Mouse (Mus musculus): ENCODE data around the gene Ly86. TPM values are rescaled to one million over a fixed set of nuclear protein-coding genes. Genes with fewer than 3 reads are reported as not detected.

Ly86 gene
- total and polyA plus RNA-seq, 3 experiments: not detected

DNA sequence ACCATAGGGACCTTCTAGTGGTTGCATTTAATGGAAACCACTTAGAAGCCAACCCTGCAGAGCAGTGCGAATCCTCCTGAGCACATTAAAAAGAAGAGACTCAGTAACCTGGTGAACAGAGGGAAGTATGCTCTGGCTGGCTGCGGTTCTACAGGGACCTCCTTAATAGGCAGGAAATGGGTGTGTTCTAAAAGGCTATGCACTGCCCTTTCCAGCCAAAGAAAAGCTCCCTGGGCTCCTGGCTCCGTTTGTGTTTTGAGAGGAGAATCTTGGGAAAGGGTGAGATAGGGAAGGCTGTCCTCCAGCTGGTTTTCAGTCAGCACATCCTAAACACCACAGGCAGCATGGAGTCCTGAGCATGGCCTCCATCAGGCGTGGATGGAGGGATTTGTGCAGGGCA is 8.9 kb downstream of the Ly86 start:
- Histone ChIP-seq H3K9ac (ENCODE audit: control insufficient read depth, low read depth, low read length, poor library complexity, severe bottlenecking) (no peak overlapping the region), H3K27me3 (ENCODE audit: control insufficient read depth in 1 of 2, insufficient read depth in 2 of 2, low read length in 2 of 2) (peaks cover 0 to 1% of the 10 kb centered on the region in 2 experiments; a peak in 1 of 4 replicates), H3K4me3 (ENCODE audit: control insufficient read depth in 1 of 2, insufficient read depth in 1 of 2, low read depth in 2 of 2, low read length in 2 of 2) (no peak overlapping the region), H3K27ac (ENCODE audit: control insufficient read depth, low read depth, low read length) (no peak overlapping the region), H3K4me1 (ENCODE audit: control insufficient read depth in 1 of 2, insufficient read depth in 2 of 2, low read length in 2 of 2) (no peaks in the 10 kb centered on the region), H3K36me3 (ENCODE audit: control insufficient read depth in 1 of 2, insufficient read depth in 2 of 2, low read length in 2 of 2) (no peaks in the 10 kb centered on the region), H3K79me2 (ENCODE audit: control insufficient read depth, insufficient read depth, low read length, poor library complexity) (no peaks in the 10 kb centered on the region), H3K9me3 (replicated peaks; ENCODE audit: insufficient read depth, low read length) (no peaks in the 10 kb centered on the region)
- TF ChIP-seq HCFC1 (IDR thresholded peaks at IDR 0.05; ENCODE audit: low read depth, low read length) (no peak), ZKSCAN1 (IDR thresholded peaks at IDR 0.05; ENCODE audit: low read depth, low read length) (no peak), NELFE (IDR thresholded peaks at IDR 0.05; ENCODE audit: low read depth, low read length) (no peak), MXI1 (IDR thresholded peaks at IDR 0.05; ENCODE audit: low read depth, low read length) (no peak)
- DNase-seq (ENCODE audit: low read depth, low spot score): no peak

DNA sequence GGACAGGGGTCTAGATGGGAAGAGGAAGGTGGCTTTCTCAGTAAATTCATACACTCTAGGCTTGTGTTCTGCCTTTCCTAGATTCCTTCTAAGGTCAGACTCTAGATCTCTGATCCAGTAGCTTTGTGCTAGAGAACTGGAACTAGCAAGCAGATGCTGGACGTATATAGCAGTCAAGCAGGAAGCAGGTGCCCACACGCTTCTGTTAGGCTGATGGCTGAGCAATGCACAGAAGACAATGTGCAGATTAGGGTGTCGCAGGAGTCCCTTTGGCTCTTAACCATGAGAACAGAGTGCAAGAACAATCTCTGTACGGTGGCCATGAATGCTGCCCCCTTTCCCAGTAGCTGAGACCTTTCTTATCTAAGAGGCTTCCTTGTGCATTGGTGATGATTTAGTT is 9.4 kb downstream of the Ly86 start:
- DNase-seq (ENCODE audit: low read depth, low spot score): no peak
- no peaks in the 10 kb centered on the region for H3K9me3 ChIP-seq (replicated peaks; ENCODE audit: insufficient read depth, low read length)
- peaks cover 0 to 3% of the 10 kb centered on the region in 2 experiments; a peak in 1 of 4 replicates for H3K27me3 ChIP-seq (ENCODE audit: control insufficient read depth in 1 of 2, insufficient read depth in 2 of 2, low read length in 2 of 2)
- H3K9ac ChIP-seq (ENCODE audit: control insufficient read depth, low read depth, low read length, poor library complexity, severe bottlenecking): no peak overlapping the region
- no peak overlapping the region for H3K27ac ChIP-seq (ENCODE audit: control insufficient read depth, low read depth, low read length)
- no peaks in the 10 kb centered on the region for H3K4me1 ChIP-seq (ENCODE audit: control insufficient read depth in 1 of 2, insufficient read depth in 2 of 2, low read length in 2 of 2)
- TF ChIP-seq SIN3A (IDR thresholded peaks at IDR 0.05; ENCODE audit: low read length) (no peak), ZNF384 (IDR thresholded peaks at IDR 0.05; ENCODE audit: low read depth, low read length) (no peak), GABPA (IDR thresholded peaks at IDR 0.05; ENCODE audit: low read depth, low read length) (no peak), MYC (IDR thresholded peaks at IDR 0.05; ENCODE audit: low read depth, low read length) (no peak), POLR2AphosphoS2 (IDR thresholded peaks at IDR 0.05; ENCODE audit: low read length) (no peak), POLR2AphosphoS5 (IDR thresholded peaks at IDR 0.05; ENCODE audit: borderline replicate concordance, low read depth, low read length) (no peak), USF2 (IDR thresholded peaks at IDR 0.05; ENCODE audit: borderline replicate concordance in 1 of 2, insufficient read depth in 1 of 2, low read depth in 1 of 2, low read length in 2 of 2) (no peak), BHLHE40 (IDR thresholded peaks at IDR 0.05; ENCODE audit: borderline replicate concordance, low read depth, low read length) (no peak)
- H3K4me3 ChIP-seq (ENCODE audit: control insufficient read depth in 1 of 2, insufficient read depth in 1 of 2, low read depth in 2 of 2, low read length in 2 of 2): no peak overlapping the region
- H3K36me3 ChIP-seq (ENCODE audit: control insufficient read depth in 1 of 2, insufficient read depth in 2 of 2, low read length in 2 of 2): no peaks in the 10 kb centered on the region
- no peaks in the 10 kb centered on the region for H3K79me2 ChIP-seq (ENCODE audit: control insufficient read depth, insufficient read depth, low read length, poor library complexity)

DNA sequence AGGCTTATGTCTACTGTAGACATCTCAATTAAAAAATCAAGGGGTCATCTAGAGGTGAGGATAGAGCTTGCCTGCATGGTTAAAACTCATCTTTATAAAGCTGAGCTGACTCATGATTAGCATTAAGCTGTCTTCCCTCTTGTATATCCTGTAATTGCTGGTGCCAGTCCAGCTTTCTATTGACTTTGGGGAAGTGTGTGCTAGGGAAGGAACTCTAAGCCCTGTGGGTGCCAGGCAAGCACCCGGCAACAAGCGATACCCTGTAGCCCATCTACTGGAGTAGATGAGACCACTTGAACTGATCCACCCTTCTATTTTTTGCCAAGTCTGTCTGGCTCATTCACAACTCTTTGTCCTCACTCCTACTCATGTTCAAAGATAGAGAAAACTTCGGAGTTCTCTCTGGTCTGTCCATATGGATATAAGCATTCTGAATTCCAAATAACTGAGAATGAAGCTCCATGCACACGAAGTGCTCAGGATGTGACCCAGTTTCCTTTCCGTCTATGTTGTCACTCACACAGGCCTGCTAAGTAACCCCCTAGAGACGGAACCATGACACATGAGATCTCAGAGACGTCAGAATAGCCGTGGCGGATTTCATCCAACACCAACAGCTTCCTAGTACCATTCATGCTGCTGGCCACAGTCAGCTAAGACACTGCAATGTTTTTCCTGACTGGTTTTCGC is 10.8 kb downstream of the Ly86 start:
- Histone ChIP-seq H3K9ac (ENCODE audit: control insufficient read depth, low read depth, low read length, poor library complexity, severe bottlenecking) (no peak overlapping the region), H3K9me3 (replicated peaks; ENCODE audit: insufficient read depth, low read length) (no peaks in the 10 kb centered on the region), H3K27me3 (ENCODE audit: control insufficient read depth in 1 of 2, insufficient read depth in 2 of 2, low read length in 2 of 2) (peaks cover 0 to 3% of the 10 kb centered on the region in 2 experiments; a peak in 1 of 4 replicates), H3K36me3 (ENCODE audit: control insufficient read depth in 1 of 2, insufficient read depth in 2 of 2, low read length in 2 of 2) (no peaks in the 10 kb centered on the region), H3K79me2 (ENCODE audit: control insufficient read depth, insufficient read depth, low read length, poor library complexity) (no peaks in the 10 kb centered on the region), H3K4me3 (ENCODE audit: control insufficient read depth in 1 of 2, insufficient read depth in 1 of 2, low read depth in 2 of 2, low read length in 2 of 2) (no peak overlapping the region), H3K27ac (ENCODE audit: control insufficient read depth, low read depth, low read length) (no peak overlapping the region), H3K4me1 (ENCODE audit: control insufficient read depth in 1 of 2, insufficient read depth in 2 of 2, low read length in 2 of 2) (no peaks in the 10 kb centered on the region)
- no peak for DNase-seq (ENCODE audit: low read depth, low spot score)
- TF ChIP-seq ZKSCAN1 (IDR thresholded peaks at IDR 0.05; ENCODE audit: low read depth, low read length): no peak
- TF ChIP-seq ZNF384 (IDR thresholded peaks at IDR 0.05; ENCODE audit: low read depth, low read length): no peak
- TF ChIP-seq MYB (IDR thresholded peaks at IDR 0.05; ENCODE audit: low read depth, low read length): no peak
- TF ChIP-seq NRF1 (IDR thresholded peaks at IDR 0.05; ENCODE audit: insufficient read depth, low read depth, low read length, poor library complexity, severe bottlenecking): no peak
- TF ChIP-seq TAL1 (IDR thresholded peaks at IDR 0.05; ENCODE audit: low read length): no peak
- TF ChIP-seq POLR2AphosphoS5 (IDR thresholded peaks at IDR 0.05; ENCODE audit: borderline replicate concordance, low read depth, low read length): no peak
- no peak for TF ChIP-seq KAT2A (conservative IDR thresholded peaks at IDR 0.05; ENCODE audit: low read depth, low read length)
- no peak for TF ChIP-seq HCFC1 (IDR thresholded peaks at IDR 0.05; ENCODE audit: low read depth, low read length)
- no peak for TF ChIP-seq EP300 (IDR thresholded peaks at IDR 0.05; ENCODE audit: low read depth in 1 of 2, low read length in 2 of 2)
- no peak for TF ChIP-seq ETS1 (IDR thresholded peaks at IDR 0.05; ENCODE audit: low read depth, low read length)
- TF ChIP-seq MAX (IDR thresholded peaks at IDR 0.05; ENCODE audit: low read length): no peak
- no peak for TF ChIP-seq MXI1 (IDR thresholded peaks at IDR 0.05; ENCODE audit: low read depth, low read length)
- no peak for TF ChIP-seq ZMIZ1 (IDR thresholded peaks at IDR 0.05; ENCODE audit: low read depth, low read length)
- no peak for TF ChIP-seq GATA1 (IDR thresholded peaks at IDR 0.05; ENCODE audit: low read depth, low read length)
- no peak for TF ChIP-seq USF2 (IDR thresholded peaks at IDR 0.05; ENCODE audit: borderline replicate concordance in 1 of 2, insufficient read depth in 1 of 2, low read depth in 1 of 2, low read length in 2 of 2)
- no peak for TF ChIP-seq ELF1 (IDR thresholded peaks at IDR 0.05; ENCODE audit: low read depth, low read length)
- no peak for TF ChIP-seq RAD21 (IDR thresholded peaks at IDR 0.05; ENCODE audit: low read depth, low read length)
- no peak for TF ChIP-seq RCOR1 (IDR thresholded peaks at IDR 0.05; ENCODE audit: low read depth, low read length)

All from MEL (cell line).